Mouse (Mus musculus) olfactory bulb, adult 2 months (tissue): ENCODE measurements around the gene Gm9780. TPM values are rescaled to one million over a fixed set of nuclear protein-coding genes. Genes with fewer than 3 reads are reported as not detected.
"Not testable (repeated sequence)": the region's sequence is repeated elsewhere in the genome, so short reads cannot be mapped to it uniquely, and the experiment has no call there.

ENCODE experiments used
- H3K27ac ChIP-seq: fragments of 200-500 bp; 2 replicates; pipeline ENCODE4 v1.5.1; 2012; ENCODE audit warnings: low read depth, low read length; ENCODE audit not compliant: insufficient read depth
- H3K4me1 ChIP-seq: fragments of 200-500 bp; 2 replicates; pipeline ENCODE4 v1.6.1; 2012; ENCODE audit warnings: low read length; ENCODE audit not compliant: control insufficient read depth, insufficient read depth
- H3K4me3 ChIP-seq: fragments of 200-500 bp; 2 replicates; pipeline ENCODE4 v1.5.1; 2012; ENCODE audit warnings: mild to moderate bottlenecking, low read depth, low read length, moderate library complexity; ENCODE audit not compliant: insufficient read depth
- WGBS: fragments of 180-500 bp; shearing (Covaris S2); methylation state at CpG from one replicate; pipeline ENCODE4 v1.1.7; 2018; 5-methylcytosine and 5-hydroxymethylcytosine counted together
- polyA plus RNA-seq: library from polyadenylated mRNA; stranded (reverse); fragments of >200 nt; gene quantifications from 2 replicates; pipeline ENCODE4 v1.2.4, GENCODE M21; 2012; ENCODE audit warnings: low replicate concordance; ENCODE audit not compliant: missing spikeins, insufficient read depth, insufficient read length

Gene Gm9780
- polyA plus RNA-seq: not detected in 2 replicates

DNA sequence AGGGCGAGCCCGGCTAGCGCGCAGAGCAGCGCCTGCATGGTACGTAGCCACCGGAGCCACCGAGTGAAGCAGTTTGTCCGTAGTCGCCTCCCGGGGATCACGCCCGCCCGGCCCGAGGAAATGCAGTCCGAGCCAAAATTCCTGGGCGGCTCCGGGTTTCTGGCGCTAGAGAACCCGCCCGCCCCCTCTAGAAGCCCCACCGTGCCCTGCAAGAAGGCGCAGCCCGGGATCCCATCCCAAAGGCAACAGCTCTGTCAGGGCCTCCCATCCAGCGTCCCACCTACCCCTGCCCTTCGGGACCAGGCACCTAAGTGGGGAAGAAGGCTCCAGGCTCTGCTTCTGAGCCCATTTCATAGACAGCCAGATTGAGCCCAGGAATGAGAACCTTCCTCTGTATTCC is at the start of gene Gm9780:
Gm9780 (minus strand) TSS at position 101 of the 400 bp plus-strand sequence.
- H3K27ac ChIP-seq, H3K4me3 ChIP-seq, H3K4me1 ChIP-seq: not testable (repeated sequence)
- no CpG with 5 or more reads among the region's 26 CpGs for WGBS

DNA sequence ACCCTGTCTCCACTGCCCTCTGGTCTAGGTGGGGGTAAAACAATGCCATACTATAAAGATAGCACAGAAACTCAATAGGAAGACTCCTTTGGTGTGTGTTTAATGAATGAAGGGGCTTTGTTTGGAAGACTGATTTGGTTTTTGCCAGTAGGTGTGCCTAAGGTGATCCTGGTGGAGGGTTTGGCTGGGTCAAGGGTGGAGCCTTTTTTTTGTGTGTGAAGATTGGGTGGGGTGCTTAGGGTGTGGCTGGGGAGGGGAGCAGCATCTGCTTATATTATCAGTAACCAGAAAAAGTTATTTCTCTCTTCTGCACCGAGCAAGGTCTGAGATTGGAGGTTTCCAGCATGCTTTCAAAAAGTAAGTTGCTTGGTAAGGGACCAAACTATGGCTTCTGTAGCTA is 39.5 kb upstream of the Gm9780 start, which contains the start of gene Cphx3:
Cphx3 (plus strand) TSS at position 301 of the 400 bp plus-strand sequence.
- H3K4me3 ChIP-seq, H3K27ac ChIP-seq, H3K4me1 ChIP-seq: not testable (repeated sequence)
- no CpG with 5 or more reads among the region's 1 CpGs for WGBS

DNA sequence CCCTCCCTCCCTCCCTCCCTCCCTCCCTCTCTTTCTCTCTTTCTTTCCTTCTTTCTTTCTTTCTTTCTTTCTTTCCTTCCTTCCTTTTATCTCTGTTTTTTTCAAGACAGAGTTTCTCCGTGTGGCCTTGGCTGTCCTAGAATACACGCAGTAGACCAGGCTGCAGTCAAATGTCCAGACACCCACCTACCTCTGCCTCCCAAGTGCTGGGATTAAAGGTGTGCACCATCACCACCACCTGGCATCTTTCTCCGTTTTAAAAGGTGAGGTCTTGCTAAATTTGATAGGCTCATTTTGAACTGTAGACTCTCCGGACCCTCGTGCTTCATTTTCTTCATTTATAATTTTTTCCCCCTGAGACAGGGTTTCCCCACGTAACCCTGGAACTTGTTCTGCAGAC is 38.7 kb upstream of the Gm9780 start, which contains the start of gene Cphx2:
Cphx2 (plus strand) TSS at position 301 of the 400 bp plus-strand sequence.
- no CpG with 5 or more reads among the region's 6 CpGs for WGBS
- H3K4me3 ChIP-seq, H3K4me1 ChIP-seq, H3K27ac ChIP-seq: not testable (repeated sequence)

- no CpG with 5 or more reads among the region's 5 CpGs for WGBS
- H3K4me1 ChIP-seq, H3K27ac ChIP-seq, H3K4me3 ChIP-seq: not testable (repeated sequence)
Measured at GRCm38 (mm10) chr14:26076620-26077390, 34.3 kb upstream of the Gm9780 start.

- not testable (repeated sequence) for H3K4me3 ChIP-seq, H3K27ac ChIP-seq, H3K4me1 ChIP-seq
- WGBS: no CpG with 5 or more reads among the region's 10 CpGs
Measured at GRCm38 (mm10) chr14:26067325-26067633, 24.8 kb upstream of the Gm9780 start, which contains the start of gene Tmem254c. Gene Tmem254c, minus strand, starts transcription at chr14:26067355.

DNA sequence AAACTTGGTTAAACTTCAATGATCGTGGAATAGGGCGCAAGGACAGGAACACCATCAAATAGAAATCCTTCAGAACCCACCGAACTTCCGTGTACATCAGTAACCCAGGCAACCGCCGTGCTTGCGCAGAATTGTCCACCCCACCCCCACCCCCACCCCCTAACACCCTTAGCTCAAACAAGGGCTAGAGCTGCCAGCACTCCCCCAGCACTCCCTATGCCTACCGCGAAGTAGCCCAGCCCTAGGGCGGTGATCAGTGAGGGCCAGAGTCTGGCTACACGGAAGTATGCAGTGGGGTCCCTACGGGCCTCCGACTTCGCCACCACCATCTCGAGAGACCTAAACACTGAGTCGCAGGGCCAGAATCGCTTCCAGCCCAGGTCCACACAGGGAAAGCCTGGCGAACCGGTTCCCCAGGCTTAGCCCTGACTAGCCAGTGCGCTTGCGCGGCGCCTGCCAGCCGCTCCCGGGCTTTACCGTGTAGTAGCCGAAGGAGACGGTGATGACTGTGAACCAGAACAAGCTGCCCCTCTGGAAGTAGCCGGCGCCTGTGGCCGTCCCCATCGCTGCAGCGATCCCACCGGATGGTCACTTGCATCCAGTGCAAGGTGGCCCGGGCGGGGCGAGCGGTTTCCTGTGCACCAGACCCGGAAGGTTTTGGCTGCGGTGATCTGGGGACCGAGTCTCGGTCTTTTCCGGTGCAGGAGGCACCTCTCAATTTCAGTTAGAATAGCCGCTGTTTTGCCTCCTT is 24.2 kb upstream of the Gm9780 start:
- not testable (repeated sequence) for H3K4me1 ChIP-seq, H3K4me3 ChIP-seq, H3K27ac ChIP-seq
- no CpG with 5 or more reads among the region's 44 CpGs for WGBS

- H3K27ac ChIP-seq, H3K4me3 ChIP-seq, H3K4me1 ChIP-seq: not testable (repeated sequence)
- WGBS: no CpG with 5 or more reads among the region's 6 CpGs
Measured at GRCm38 (mm10) chr14:26059362-26059761, 16.9 kb upstream of the Gm9780 start.

- no CpG with 5 or more reads among the region's 3 CpGs for WGBS
- not testable (repeated sequence) for H3K4me1 ChIP-seq, H3K4me3 ChIP-seq, H3K27ac ChIP-seq
Measured at GRCm38 (mm10) chr14:26058184-26058583, 15.7 kb upstream of the Gm9780 start.

DNA sequence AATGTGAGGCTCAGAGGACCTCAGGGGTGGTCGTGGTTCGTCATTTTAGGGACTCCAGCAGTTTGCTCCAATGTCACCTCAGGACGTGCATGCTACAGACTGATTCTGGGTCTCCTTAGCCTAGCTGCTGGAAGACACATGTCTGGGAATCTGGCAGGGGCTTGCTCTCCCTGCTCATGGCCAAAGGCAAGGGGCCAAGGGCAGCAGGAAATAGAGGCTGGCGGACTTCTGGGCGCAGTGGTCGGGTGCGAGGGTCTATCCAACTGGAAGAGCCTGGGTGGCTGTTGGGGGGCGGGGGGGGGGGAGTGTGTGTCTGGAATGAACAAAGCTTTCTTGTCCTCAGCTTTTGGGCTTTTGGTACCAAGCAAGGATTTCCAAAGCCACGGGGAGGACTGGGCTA is 6.3 kb upstream of the Gm9780 start:
- not testable (repeated sequence) for H3K27ac ChIP-seq, H3K4me3 ChIP-seq, H3K4me1 ChIP-seq
- no CpG with 5 or more reads among the region's 9 CpGs for WGBS

DNA sequence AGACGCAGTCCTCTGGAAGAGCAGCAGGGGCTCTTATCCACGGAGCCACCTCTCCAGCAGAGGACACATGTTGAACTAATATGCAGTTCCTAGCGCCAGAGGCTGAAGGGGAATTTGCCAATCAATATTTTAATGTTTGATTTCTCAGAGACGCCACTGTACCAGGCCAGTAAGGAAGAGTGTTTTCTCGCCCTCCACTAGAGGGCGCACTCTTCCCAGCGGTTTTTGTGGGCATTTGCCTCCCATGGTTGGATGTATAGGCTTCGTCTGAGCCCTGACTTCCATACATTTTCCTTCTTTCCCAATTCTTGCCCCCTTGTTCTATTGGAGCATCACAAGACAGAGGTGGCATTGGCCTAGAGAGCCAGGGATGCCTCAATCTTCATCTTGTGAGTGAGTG is 4.5 kb upstream of the Gm9780 start:
- H3K4me3 ChIP-seq, H3K27ac ChIP-seq, H3K4me1 ChIP-seq: not testable (repeated sequence)
- WGBS: no CpG with 5 or more reads among the region's 8 CpGs

GRCm38 (mm10) chr14:26045007-26045406 is 2.5 kb upstream of the Gm9780 start:
- H3K27ac ChIP-seq, H3K4me3 ChIP-seq, H3K4me1 ChIP-seq: not testable (repeated sequence)
- no CpG with 5 or more reads among the region's 5 CpGs for WGBS

- H3K4me1 ChIP-seq, H3K4me3 ChIP-seq, H3K27ac ChIP-seq: not testable (repeated sequence)
- no CpG with 5 or more reads among the region's 6 CpGs for WGBS
Measured at GRCm38 (mm10) chr14:26035439-26035838, 7.1 kb downstream of the Gm9780 start.

GRCm38 (mm10) chr14:26034364-26034763 is 8.1 kb downstream of the Gm9780 start:
- WGBS: no CpG with 5 or more reads among the region's 3 CpGs
- H3K4me3 ChIP-seq, H3K4me1 ChIP-seq, H3K27ac ChIP-seq: not testable (repeated sequence)

DNA sequence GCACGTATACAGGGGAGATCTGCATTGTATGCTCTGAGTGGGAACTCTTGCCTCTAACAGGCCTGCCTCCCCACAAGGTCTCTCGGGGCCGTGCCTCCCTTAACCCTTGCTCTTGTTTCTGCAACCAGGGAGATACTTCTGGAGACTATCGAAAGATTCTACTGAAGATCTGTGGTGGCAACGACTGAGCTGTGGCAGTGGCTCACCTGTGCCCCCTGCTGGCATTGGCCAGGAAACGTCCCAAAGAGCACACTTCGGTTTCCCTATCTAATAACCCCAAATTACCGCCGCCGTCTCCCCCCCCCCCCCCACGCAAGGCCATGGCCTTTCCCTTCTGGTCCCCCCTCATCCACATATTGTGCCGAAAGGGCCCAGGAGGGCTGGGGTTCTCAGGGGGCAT is 16.9 kb downstream of the Gm9780 start:
- H3K4me3 ChIP-seq, H3K27ac ChIP-seq, H3K4me1 ChIP-seq: not testable (repeated sequence)
- no CpG with 5 or more reads among the region's 12 CpGs for WGBS

GRCm38 (mm10) chr14:26022831-26023230 is 19.7 kb downstream of the Gm9780 start:
- no CpG with 5 or more reads among the region's 6 CpGs for WGBS
- not testable (repeated sequence) for H3K4me1 ChIP-seq, H3K27ac ChIP-seq, H3K4me3 ChIP-seq
